Mouse (Mus musculus) MN1 (cell line): Measurements from ENCODE around the gene Vmn2r109.
"Not testable (repeated sequence)": the region's sequence is repeated elsewhere in the genome, so short reads cannot be mapped to it uniquely, and the experiment has no call there.

Experiments
- DNase-seq: peaks from one replicate; pipeline ENCODE4 v3.0.0-alpha.2; 2016; ENCODE audit warnings: low spot score

The Vmn2r109 gene

GRCm38 (mm10) chr17:20564656-20565055 lies at the start of gene Vmn2r109:
Gene Vmn2r109 (minus strand): TSS chr17:20564756.
- no peak for DNase-seq

GRCm38 (mm10) chr17:20596323-20596722 lies 31.8 kb upstream of the Vmn2r109 start, which contains the start of gene Vmn2r110:
Gene Vmn2r110 (minus strand): TSS chr17:20596423.
- no peak for DNase-seq

- not testable (repeated sequence) for DNase-seq
Observed at GRCm38 (mm10) chr17:20508247-20508646, 56.3 kb downstream of the Vmn2r109 start.

- no peak for DNase-seq
Observed at GRCm38 (mm10) chr17:20497858-20498257, 66.7 kb downstream of the Vmn2r109 start, which contains the start of gene Vmn1r225. Gene Vmn1r225 (plus strand): TSS chr17:20498158.
